Mouse (Mus musculus): ENCODE measurements around the gene Baz1a.
"Not testable (repeated sequence)": the region's sequence is repeated elsewhere in the genome, so short reads cannot be mapped to it uniquely, and the experiment has no call there.

Gene Baz1a

DNA sequence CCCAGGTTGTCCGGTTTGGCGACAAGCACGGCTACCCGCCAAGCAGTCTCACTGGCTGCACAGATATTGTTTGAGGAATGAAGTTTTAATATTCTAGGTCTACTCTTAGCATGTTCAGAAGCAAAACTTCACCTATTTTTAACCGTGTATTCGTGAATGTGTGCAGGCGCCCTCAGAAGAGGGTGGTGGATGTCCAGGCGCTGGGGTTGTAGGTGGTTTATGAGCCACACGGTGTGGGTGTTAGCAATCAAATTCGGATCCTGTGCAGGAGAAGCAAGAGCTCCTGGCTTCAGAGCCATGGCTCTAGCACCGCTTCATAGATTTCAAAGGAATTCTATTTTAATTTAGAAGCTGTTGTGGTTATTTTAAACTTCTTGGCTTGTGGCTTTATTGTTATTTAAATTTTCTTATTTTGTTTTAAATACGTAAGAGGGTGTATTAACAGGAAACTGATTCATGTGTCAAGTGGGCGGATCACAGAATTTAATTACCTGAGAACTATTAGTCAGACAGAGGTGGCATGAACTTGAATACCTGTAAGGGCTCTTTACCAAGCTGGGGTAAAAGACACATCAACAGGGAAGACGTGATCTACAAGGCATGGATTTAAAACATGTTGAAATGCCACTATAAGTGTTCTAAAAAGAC lies 6.7 kb downstream of the Baz1a start:
- DNase-seq (ENCODE audit: low spot score in 2 of 2), result no peak

DNA sequence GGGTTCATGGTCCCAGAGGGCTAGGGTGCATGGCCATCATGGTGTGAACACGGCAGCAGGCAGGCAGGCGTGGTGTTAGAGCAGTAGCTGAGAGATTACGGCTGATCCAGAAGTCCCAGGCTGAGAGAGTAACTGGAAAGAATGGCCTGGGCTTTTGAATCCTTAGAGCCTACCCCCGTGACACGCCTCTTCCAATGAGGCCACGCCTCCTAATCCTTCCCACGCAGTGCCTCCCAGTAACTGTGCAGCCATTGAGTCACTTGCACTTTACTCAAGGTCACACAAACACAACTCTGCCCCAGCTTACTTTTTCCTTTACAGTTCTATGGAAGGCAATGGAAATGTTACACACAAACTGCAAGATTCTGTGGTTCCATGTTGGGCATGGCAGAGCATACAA lies 8.1 kb downstream of the Baz1a start:
- DNase-seq (ENCODE audit: low spot score in 2 of 2), result no peak

DNA sequence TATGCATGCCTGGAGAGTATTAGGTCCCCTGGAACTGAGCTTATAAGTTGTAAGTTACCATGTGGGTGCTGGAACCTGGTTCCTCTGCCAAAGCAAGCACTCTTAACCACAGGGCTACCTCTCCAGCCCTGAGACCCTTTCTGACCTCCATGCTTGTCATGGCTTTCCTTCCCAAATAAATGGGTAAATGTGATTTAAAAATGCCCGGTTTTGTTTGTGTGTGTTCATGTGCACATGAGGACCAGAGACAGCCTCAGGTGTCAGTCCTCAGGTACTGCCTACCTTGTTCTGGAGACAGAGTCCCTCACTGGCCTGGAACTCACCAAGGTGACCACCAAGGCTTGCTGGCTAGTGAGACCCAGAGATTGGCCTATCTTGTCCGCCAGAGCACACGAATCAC lies 9.8 kb downstream of the Baz1a start:
- no peak for DNase-seq (ENCODE audit: low spot score in 2 of 2)

DNA sequence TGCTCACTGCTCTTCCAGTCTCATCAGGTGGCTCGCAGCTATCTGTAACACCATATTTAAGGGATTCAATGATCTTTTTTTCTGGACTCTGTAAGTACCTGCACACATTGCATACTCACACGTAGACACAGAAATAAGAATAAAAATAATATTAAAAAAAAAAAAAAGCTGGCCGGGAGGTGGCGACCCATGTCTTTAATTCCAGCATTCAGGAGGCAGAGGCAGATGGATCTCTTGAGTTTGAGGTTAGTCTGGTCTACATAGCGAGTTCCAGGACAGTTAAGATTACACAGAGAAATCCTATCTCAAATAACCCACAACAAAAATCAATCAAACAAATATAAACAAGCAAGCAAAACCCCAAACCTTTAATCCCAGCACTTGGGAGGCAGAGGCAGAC lies 10.3 kb downstream of the Baz1a start:
- no peak for DNase-seq (ENCODE audit: low spot score in 2 of 2)

- DNase-seq (ENCODE audit: low spot score in 2 of 2), result not testable (repeated sequence)
These were observed 11.6 kb downstream of the Baz1a start for GRCm38 (mm10) chr12:55002532-55002931.

- peak in 1 of 2 experiments; percentile 33 for DNase-seq (ENCODE audit: low spot score in 2 of 2)
These were observed 15.0 kb downstream of the Baz1a start for GRCm38 (mm10) chr12:54999016-54999690.

GRCm38 (mm10) chr12:54998411-54998810 lies 15.7 kb downstream of the Baz1a start:
- DNase-seq (ENCODE audit: low spot score in 2 of 2), result no peak

GRCm38 (mm10) chr12:54996979-54997474 lies 17.1 kb downstream of the Baz1a start:
- DNase-seq (ENCODE audit: low spot score in 2 of 2), result no peak

DNA sequence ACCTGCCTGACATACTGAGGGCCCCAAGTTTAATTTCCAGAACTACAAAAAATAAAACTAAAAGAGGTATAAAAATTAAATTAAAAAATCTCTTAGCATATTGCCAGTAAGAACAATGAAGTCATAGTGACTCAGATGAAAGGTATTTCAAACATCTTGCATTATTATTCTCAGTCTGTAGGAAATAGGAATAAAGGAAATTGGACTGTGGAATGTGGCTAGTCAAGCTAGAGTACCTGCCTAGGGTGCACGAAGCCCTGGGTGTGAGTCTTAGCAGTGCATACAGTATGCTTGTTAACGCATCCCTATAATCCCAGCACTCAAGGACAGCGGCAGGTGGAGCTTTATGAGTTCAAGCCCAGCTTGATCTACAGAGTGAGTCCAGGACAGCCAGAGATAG lies 18.2 kb downstream of the Baz1a start:
- no peak for DNase-seq (ENCODE audit: low spot score in 2 of 2)

DNA sequence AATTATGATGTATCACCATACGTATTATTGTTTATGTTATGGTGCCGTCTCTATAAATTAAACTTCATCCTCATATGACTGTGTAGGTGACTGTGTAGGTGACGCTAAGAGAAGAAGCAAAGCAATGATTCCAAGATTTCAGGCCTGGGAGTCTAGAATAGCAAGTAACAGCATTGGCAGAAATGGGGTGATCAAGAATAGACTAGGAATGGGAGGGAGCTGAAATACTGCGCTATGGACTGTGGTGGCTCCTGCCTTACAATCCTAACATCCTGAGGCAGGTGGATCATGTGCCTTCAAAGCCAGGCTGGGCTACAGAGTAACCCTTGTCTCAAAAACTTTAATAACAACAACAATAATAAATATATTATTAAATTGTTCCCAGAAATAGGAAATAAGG lies 19.7 kb downstream of the Baz1a start:
- no peak for DNase-seq (ENCODE audit: low spot score in 2 of 2)

DNA sequence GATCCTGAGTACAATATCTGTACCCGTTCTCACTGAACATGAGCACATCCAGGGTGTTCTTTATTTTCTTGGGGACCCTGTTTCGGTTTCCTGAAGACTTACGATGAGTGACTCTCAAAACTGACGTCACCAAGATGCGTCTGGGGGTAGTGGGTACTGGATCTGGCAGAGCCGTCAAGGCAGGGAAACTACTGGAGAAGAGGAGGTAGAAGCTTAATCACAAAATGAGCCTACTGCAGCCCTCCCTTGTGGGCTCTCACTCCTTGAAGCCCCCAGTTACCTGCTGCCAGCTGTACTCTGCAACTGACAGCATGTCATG lies 20.1 kb downstream of the Baz1a start:
- no peak for DNase-seq (ENCODE audit: low spot score in 2 of 2)

DNA sequence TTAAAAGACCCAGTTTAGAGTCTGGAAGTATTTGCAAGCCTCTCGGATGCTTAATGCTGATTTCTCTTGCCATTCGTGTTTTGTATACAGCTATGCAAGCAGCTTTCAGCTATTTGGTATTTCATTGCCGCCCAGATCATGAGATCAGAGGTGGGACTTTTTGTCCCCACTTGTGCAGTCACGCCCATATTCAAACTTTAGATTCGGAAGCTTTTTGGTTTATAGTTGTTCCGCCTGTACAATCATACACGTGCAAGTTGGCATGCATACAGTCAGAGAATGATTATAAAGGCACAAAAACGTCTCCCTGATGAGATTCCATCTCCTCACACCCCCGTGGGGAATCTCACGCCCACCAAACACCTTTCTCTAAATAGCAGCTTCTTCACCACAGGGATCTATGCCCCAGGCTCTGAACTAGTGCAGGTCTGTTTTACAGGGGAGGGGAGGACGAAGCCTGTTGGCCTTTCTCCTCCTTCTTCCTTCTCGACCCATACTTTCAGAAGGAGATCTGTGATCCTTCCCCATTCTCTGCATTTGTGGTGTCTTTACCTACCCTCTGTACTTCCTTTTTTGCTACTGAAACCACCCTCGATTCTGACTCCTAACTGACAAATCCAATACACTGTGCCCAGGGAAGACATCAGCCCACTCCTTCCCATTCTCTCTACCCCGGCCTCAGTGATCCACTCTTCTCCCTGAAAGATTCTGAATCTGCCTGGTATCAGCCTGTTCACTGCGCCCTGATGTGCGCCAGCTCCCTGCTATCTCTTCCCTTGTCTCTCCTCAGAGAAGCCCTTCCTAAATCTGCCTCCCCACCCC lies 20.7 kb downstream of the Baz1a start:
- no peak for DNase-seq (ENCODE audit: low spot score in 2 of 2)

GRCm38 (mm10) chr12:54992814-54993213 lies 21.3 kb downstream of the Baz1a start:
- no peak for DNase-seq (ENCODE audit: low spot score in 2 of 2)

DNA sequence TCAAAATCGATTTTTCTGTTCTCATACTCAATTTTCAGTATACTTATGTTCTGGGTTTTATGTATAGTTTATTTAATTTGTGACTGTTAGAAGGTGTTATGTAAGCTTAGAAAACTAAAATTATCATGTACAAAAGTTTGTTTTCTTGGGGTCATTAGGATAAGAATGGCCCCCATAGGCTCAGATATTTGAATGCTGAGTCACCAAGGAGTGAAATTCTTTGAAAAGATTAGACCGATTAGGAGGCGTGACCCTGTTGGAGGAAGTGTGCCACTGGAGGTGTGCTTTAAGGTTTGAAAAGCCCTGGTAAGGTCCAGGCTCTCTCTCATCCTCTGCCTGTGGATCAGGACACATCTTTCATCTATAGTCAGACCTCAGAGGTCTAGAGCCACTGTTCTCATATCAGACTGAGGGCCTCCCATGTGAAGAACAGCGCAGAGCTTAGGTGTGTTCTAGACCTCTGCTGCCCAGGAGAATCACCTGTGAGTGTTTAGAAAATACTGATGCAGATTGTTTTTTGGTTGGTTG lies 25.8 kb downstream of the Baz1a start:
- DNase-seq (ENCODE audit: low spot score in 2 of 2), result no peak

DNA sequence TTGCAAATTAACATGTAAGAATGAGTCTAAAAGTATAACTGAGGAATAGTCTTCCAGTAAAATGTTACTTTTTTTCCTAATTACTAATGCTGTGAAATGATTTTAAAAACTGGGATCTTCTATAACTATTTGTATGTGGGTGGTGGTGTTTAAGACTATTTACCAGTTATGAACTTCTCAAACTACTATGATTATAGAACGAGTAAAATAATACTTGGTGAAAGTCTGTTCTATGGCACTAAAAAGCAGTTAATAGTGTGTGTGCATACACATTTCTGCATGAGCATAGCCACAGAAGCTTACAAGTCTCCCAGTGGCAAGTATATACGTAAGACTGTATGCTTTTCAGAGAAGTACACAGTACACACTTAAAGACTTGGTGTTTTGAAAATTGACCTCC lies 27.0 kb downstream of the Baz1a start:
- DNase-seq (ENCODE audit: low spot score in 2 of 2), result no peak

- DNase-seq (ENCODE audit: low spot score in 2 of 2), result peak; percentile 49 to 58
These were observed 28.0 kb downstream of the Baz1a start, which contains the start of gene Gm20403 for GRCm38 (mm10) chr12:54986052-54986717. Gene Gm20403 (minus strand): TSS chr12:54986529.

DNA sequence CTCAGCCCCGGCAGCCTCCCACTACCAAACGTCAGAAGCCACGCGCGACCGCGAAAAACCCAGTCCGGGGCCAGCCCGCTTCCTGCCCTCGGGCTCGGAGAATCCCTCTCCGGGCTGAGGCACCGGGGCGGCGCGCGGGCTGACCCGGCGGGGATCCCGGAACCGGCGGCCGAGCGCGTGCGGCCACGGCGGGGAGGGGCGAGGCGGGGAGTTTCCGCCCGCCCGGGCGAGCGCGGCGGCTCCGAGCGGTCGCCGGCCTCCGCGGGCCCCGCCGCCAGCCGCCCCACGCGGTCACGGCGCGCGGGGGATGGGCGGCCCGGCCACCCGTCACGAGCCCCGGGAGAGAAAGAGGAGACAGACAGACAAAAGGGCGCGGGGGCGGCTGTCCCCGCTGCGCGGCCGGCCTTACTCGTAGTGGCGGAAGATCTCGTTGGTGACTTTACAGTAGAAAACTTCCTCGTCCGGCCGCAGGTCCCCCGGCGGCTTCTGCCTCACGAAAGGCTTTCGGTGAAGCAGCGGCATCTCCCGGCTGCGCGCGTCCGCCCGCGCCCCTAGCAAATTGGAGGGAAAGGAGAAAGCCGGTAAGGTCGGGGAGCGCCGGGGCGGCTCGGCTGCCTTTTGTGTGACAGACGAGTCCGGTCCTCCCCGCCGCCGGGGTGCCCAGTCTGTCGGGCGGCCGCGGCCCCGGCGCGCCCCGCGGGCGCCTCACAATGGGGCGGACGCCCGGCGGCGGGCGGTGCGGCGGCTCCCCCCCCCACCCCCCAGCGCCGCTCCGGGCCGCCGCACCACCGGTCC lies 28.7 kb downstream of the Baz1a start:
- DNase-seq (ENCODE audit: low spot score in 2 of 2), result peak; percentile 47 to 60

- peak; percentile 43 to 54 for DNase-seq (ENCODE audit: low spot score in 2 of 2)
These were observed 29.4 kb downstream of the Baz1a start for GRCm38 (mm10) chr12:54984701-54985256.

- DNase-seq (ENCODE audit: low spot score in 2 of 2), result no peak
These were observed 31.0 kb downstream of the Baz1a start for GRCm38 (mm10) chr12:54982935-54983715.

GRCm38 (mm10) chr12:54981962-54982361 lies 32.2 kb downstream of the Baz1a start:
- DNase-seq (ENCODE audit: low spot score in 2 of 2), result no peak

Data from right cerebral cortex, postnatal 10 days (tissue).